Mouse (Mus musculus): ENCODE results near the gene Saysd1. TPM values are rescaled to one million over a fixed set of nuclear protein-coding genes. Genes with fewer than 3 reads are reported as not detected.

Saysd1 gene
- total and polyA plus RNA-seq, 3 experiments = 3.2 to 4.4 TPM; not detected in 1

DNA sequence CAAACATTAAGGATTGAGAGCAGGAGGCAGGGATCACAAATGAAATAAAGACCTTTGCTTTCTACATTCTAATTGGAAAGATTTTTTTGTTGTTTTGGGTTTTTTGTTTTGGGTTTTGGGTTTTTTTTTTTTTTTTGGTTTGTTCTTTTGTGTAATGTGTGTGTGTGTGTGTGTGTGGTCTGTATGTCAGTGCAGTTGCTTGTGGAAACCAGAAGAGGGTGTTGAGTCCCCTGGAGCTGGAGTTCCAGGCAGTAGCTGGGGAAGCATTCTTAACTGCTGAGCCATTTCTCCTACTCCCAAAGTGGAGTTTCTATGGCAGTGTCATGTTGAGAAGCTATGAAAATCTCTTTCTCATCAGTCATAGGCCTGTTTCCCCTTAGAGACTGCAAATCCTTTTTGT, 54.0 kb downstream of the Saysd1 start:
- Histone ChIP-seq H3K36me3 (ENCODE audit: control insufficient read depth in 1 of 2, insufficient read depth in 2 of 2, low read length in 2 of 2) (peaks cover 0 to 10% of the 10 kb centered on the region in 2 experiments; a peak in 2 of 4 replicates), H3K27ac (ENCODE audit: control insufficient read depth, low read depth, low read length) (no peak overlapping the region), H3K27me3 (ENCODE audit: control insufficient read depth in 1 of 2, insufficient read depth in 2 of 2, low read length in 2 of 2) (no peaks in the 10 kb centered on the region; a peak in 3 of 4 replicates), H3K4me3 (ENCODE audit: control insufficient read depth in 1 of 2, insufficient read depth in 1 of 2, low read depth in 2 of 2, low read length in 2 of 2) (no peak overlapping the region), H3K4me1 (ENCODE audit: control insufficient read depth in 1 of 2, insufficient read depth in 2 of 2, low read length in 2 of 2) (peaks cover 0 to 10% of the 10 kb centered on the region in 2 experiments; a peak in 3 of 4 replicates), H3K79me2 (ENCODE audit: control insufficient read depth, insufficient read depth, low read length, poor library complexity) (peaks cover 3% of the 10 kb centered on the region; the same call in 1 of the 2 replicates), H3K9ac (ENCODE audit: control insufficient read depth, low read depth, low read length, poor library complexity, severe bottlenecking) (no peak overlapping the region), H3K9me3 (replicated peaks; ENCODE audit: insufficient read depth, low read length) (no peaks in the 10 kb centered on the region)
- peak; percentile 13 for DNase-seq (ENCODE audit: low read depth, low spot score)
- TF ChIP-seq NRF1 (IDR thresholded peaks at IDR 0.05; ENCODE audit: insufficient read depth, low read depth, low read length, poor library complexity, severe bottlenecking) = no peak
- no peak for TF ChIP-seq MAFK (IDR thresholded peaks at IDR 0.05; ENCODE audit: borderline replicate concordance, low read depth, low read length)
- TF ChIP-seq MXI1 (IDR thresholded peaks at IDR 0.05; ENCODE audit: low read depth, low read length) = no peak
- TF ChIP-seq SIN3A (IDR thresholded peaks at IDR 0.05; ENCODE audit: low read length) = no peak
- no peak for TF ChIP-seq KAT2A (conservative IDR thresholded peaks at IDR 0.05; ENCODE audit: low read depth, low read length)

DNA sequence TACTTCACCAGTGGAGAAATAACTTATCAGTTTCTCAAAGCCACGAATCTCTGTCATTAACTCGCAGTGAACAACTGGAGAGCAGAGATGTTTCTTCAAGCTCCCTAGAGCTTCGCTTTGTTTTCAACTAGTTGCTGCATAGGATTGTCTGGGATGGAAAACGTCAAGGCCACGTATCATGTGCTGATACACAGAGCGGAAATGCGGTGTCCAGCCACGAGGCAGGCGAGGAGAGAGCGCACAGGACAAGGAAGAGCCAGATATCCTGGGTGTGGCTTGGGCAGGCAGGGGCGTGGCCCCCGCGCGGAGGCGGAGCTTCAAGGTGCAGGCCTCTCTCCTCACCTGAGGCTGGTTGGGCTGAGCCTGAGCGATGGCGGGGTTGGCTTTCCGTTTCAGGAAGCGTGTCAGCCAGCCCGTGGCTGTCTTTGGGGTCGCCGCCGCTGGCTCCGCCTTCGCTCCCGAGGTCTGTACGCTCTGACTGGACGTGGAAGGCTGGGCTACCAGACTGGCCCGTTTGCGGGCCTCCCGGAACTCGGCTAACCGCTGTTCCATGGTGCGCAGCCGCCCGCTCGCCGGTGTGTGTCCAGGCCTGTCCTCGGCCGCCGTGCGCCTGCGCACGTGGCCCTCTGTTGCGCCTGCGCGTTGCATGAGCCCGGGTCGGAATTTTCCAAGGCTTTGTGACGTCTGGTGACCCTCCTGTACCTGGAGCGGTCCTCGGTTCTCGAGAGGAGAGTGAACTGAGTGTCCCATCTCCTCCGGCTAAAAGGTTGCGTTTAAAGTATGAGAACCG, 55.6 kb downstream of the Saysd1 start:
- Histone ChIP-seq H3K27me3 (ENCODE audit: control insufficient read depth in 1 of 2, insufficient read depth in 2 of 2, low read length in 2 of 2) (no peaks in the 10 kb centered on the region; a peak in 1 of 4 replicates), H3K36me3 (ENCODE audit: control insufficient read depth in 1 of 2, insufficient read depth in 2 of 2, low read length in 2 of 2) (peaks cover 0 to 10% of the 10 kb centered on the region in 2 experiments; a peak in 2 of 4 replicates), H3K27ac (ENCODE audit: control insufficient read depth, low read depth, low read length) (peak overlapping the region; percentile 90), H3K4me3 (ENCODE audit: control insufficient read depth in 1 of 2, insufficient read depth in 1 of 2, low read depth in 2 of 2, low read length in 2 of 2) (peak overlapping the region; percentile 68 to 90), H3K79me2 (ENCODE audit: control insufficient read depth, insufficient read depth, low read length, poor library complexity) (peaks cover 3% of the 10 kb centered on the region; the same call in 1 of the 2 replicates), H3K9me3 (replicated peaks; ENCODE audit: insufficient read depth, low read length) (no peaks in the 10 kb centered on the region), H3K4me1 (ENCODE audit: control insufficient read depth in 1 of 2, insufficient read depth in 2 of 2, low read length in 2 of 2) (peaks cover 0 to 10% of the 10 kb centered on the region in 2 experiments; a peak in 3 of 4 replicates), H3K9ac (ENCODE audit: control insufficient read depth, low read depth, low read length, poor library complexity, severe bottlenecking) (peak overlapping the region; percentile 92)
- DNase-seq (ENCODE audit: low read depth, low spot score) = peak; percentile 94
- TF ChIP-seq GATA1 (IDR thresholded peaks at IDR 0.05; ENCODE audit: low read depth, low read length) (no peak), MXI1 (IDR thresholded peaks at IDR 0.05; ENCODE audit: low read depth, low read length) (peak; percentile 85), MAX (IDR thresholded peaks at IDR 0.05; ENCODE audit: low read length) (peak; percentile 94), MYC (IDR thresholded peaks at IDR 0.05; ENCODE audit: low read depth, low read length) (peak; percentile 96), ZMIZ1 (IDR thresholded peaks at IDR 0.05; ENCODE audit: low read depth, low read length) (peak; percentile 37; the same call in 1 of the 2 replicates), JUND (IDR thresholded peaks at IDR 0.05; ENCODE audit: low read depth, low read length) (no peak), MAZ (IDR thresholded peaks at IDR 0.05; ENCODE audit: low read depth, low read length) (peak; percentile 76; the same call in 1 of the 2 replicates), NRF1 (IDR thresholded peaks at IDR 0.05; ENCODE audit: insufficient read depth, low read depth, low read length, poor library complexity, severe bottlenecking) (peak; percentile 99; the same call in 1 of the 2 replicates), MYB (IDR thresholded peaks at IDR 0.05; ENCODE audit: low read depth, low read length) (0 out of 2 replicates have a peak, but pooled peaks have one; percentile 14), CHD2 (IDR thresholded peaks at IDR 0.05; ENCODE audit: low read length) (no peak), UBTF (IDR thresholded peaks at IDR 0.05; ENCODE audit: borderline replicate concordance, insufficient read depth, low read depth, low read length) (no peak), SMC3 (IDR thresholded peaks at IDR 0.05; ENCODE audit: low read depth, low read length) (no peak), USF2 (IDR thresholded peaks at IDR 0.05; ENCODE audit: borderline replicate concordance in 1 of 2, insufficient read depth in 1 of 2, low read depth in 1 of 2, low read length in 2 of 2) (no peak), HCFC1 (IDR thresholded peaks at IDR 0.05; ENCODE audit: low read depth, low read length) (peak; percentile 69; the same call in 1 of the 2 replicates), EP300 (IDR thresholded peaks at IDR 0.05; ENCODE audit: low read depth in 1 of 2, low read length in 2 of 2) (peak in 1 of 2 experiments; percentile 36; a peak in 1 of 4 replicates), TBP (IDR thresholded peaks at IDR 0.05; ENCODE audit: low read depth, low read length) (peak; percentile 66), USF1 (IDR thresholded peaks at IDR 0.05; ENCODE audit: low read depth, low read length) (peak; percentile 76), NELFE (IDR thresholded peaks at IDR 0.05; ENCODE audit: low read depth, low read length) (peak; percentile 85), ETS1 (IDR thresholded peaks at IDR 0.05; ENCODE audit: low read depth, low read length) (0 out of 2 replicates have a peak, but pooled peaks have one; percentile 8), SIN3A (IDR thresholded peaks at IDR 0.05; ENCODE audit: low read length) (peak; percentile 69), ELF1 (IDR thresholded peaks at IDR 0.05; ENCODE audit: low read depth, low read length) (peak; percentile 71), POLR2AphosphoS2 (IDR thresholded peaks at IDR 0.05; ENCODE audit: low read length) (no peak; the same call in 1 of the 2 replicates), ZKSCAN1 (IDR thresholded peaks at IDR 0.05; ENCODE audit: low read depth, low read length) (0 out of 2 replicates have a peak, but pooled peaks have one; percentile 27), TCF12 (IDR thresholded peaks at IDR 0.05; ENCODE audit: low read depth, low read length) (peak; percentile 25; the same call in 1 of the 2 replicates), GABPA (IDR thresholded peaks at IDR 0.05; ENCODE audit: low read depth, low read length) (no peak), CHD1 (IDR thresholded peaks at IDR 0.05; ENCODE audit: low read depth, low read length) (no peak)

Measured in MEL (cell line).